Mouse (Mus musculus) liver, embryonic 11.5 days (tissue): ENCODE results near the gene Rhox6. TPM values are rescaled to one million over a fixed set of nuclear protein-coding genes. Genes with fewer than 3 reads are reported as not detected.
"Not testable (repeated sequence)": the region's sequence is repeated elsewhere in the genome, so short reads cannot be mapped to it uniquely, and the experiment has no call there.

Experiments
- ATAC-seq: fragments of 200-750 bp; cut with Nextera tagmentation; replicated peaks from 2 replicates; pipeline ENCODE4 v1.8.0; 2017; ENCODE audit warnings: moderate number of reproducible peaks, mild to moderate bottlenecking, moderate TSS enrichment, moderate library complexity; ENCODE audit not compliant: low FRiP score
- DNase-seq: peaks from one replicate; pipeline ENCODE4 v3.0.0-alpha.2; 2017; ENCODE audit warnings: low spot score
- H3K27ac ChIP-seq: fragments of 300-500 bp; sonication (generic); 2 replicates; pipeline ENCODE4 v1.5.1; 2014; ENCODE audit warnings: mild to moderate bottlenecking, low read depth, low read length, control low read depth
- H3K27me3 ChIP-seq: fragments of 300-500 bp; sonication (generic); replicated peaks from 2 replicates; pipeline ENCODE4 v1.6.1; 2014; ENCODE audit warnings: low read length, mixed read lengths; ENCODE audit not compliant: control insufficient read depth, insufficient read depth
- H3K36me3 ChIP-seq: fragments of 300-500 bp; sonication (generic); 2 replicates; pipeline ENCODE4 v1.6.1; 2014; ENCODE audit warnings: mild to moderate bottlenecking, low read length, moderate library complexity, mixed read lengths; ENCODE audit not compliant: control insufficient read depth, insufficient read depth
- H3K4me1 ChIP-seq: fragments of 300-500 bp; sonication (generic); replicated peaks from 2 replicates; pipeline ENCODE4 v1.6.1; 2014; ENCODE audit warnings: low read length, mixed read lengths; ENCODE audit not compliant: control insufficient read depth, insufficient read depth
- H3K4me2 ChIP-seq: fragments of 300-500 bp; sonication (generic); 2 replicates; pipeline ENCODE4 v1.6.1; 2014; ENCODE audit warnings: mild to moderate bottlenecking, control low read depth, moderate library complexity
- H3K4me3 ChIP-seq: fragments of 300-500 bp; sonication (generic); 2 replicates; pipeline ENCODE4 v1.5.1; 2014; ENCODE audit warnings: low read depth, low read length, control low read depth
- H3K9ac ChIP-seq: fragments of 300-500 bp; sonication (generic); 2 replicates; pipeline ENCODE4 v1.6.1; 2014; ENCODE audit warnings: low read depth, low read length, control low read depth
- H3K9me3 ChIP-seq: fragments of 300-500 bp; sonication (generic); 2 replicates; pipeline ENCODE4 v1.6.1; 2016; ENCODE audit warnings: low read length, inconsistent platforms, mixed read lengths; ENCODE audit not compliant: control insufficient read depth
- WGBS: fragments of 180-500 bp; shearing (Covaris S2); extraction: QIAGEN DNeasy Blood & Tissue Kit; methylation state at CpG from one replicate; pipeline ENCODE4 v1.1.7; 2014; 5-methylcytosine and 5-hydroxymethylcytosine counted together
- polyA plus RNA-seq: library from polyadenylated mRNA; unstranded; fragments of >200 nt; fragmentation: Nextera tagmentation; extraction: Ambion mirVana; gene quantifications from 2 replicates; pipeline ENCODE4 v1.2.1, GENCODE M21; 2014

Rhox6 gene
- polyA plus RNA-seq, result not detected in 2 replicates

- 70% methylated on average over 4 of the region's 12 CpGs for WGBS
- not testable (repeated sequence) for H3K4me2 ChIP-seq, H3K27ac ChIP-seq, H3K27me3 ChIP-seq, H3K4me1 ChIP-seq, H3K9ac ChIP-seq, H3K36me3 ChIP-seq, ATAC-seq, H3K4me3 ChIP-seq, H3K9me3 ChIP-seq, DNase-seq
Observed at GRCm38 (mm10) chrX:37826610-37827009, at the start of gene Rhox6. Gene Rhox6, plus strand, starts transcription at chrX:37826910.

- DNase-seq, result no peak
- Histone ChIP-seq H3K27me3 (no peaks in the 10 kb centered on the region), H3K27ac (no peak overlapping the region), H3K4me3 (no peak overlapping the region), H3K36me3 (no peaks in the 10 kb centered on the region), H3K4me2 (no peak overlapping the region), H3K9ac (no peak overlapping the region), H3K4me1 (no peaks in the 10 kb centered on the region), H3K9me3 (no peaks in the 10 kb centered on the region)
- whole genome bisulfite sequencing, result 77% methylated on average over 15 of the region's 15 CpGs
- ATAC-seq, result no peak
Observed at GRCm38 (mm10) chrX:37807286-37808080, 19.2 kb upstream of the Rhox6 start.

- Histone ChIP-seq H3K27ac (no peak overlapping the region), H3K36me3 (no peaks in the 10 kb centered on the region), H3K27me3 (no peaks in the 10 kb centered on the region), H3K4me1 (no peaks in the 10 kb centered on the region), H3K4me2 (no peak overlapping the region), H3K9ac (no peak overlapping the region), H3K9me3 (no peaks in the 10 kb centered on the region), H3K4me3 (no peak overlapping the region)
- no peak for DNase-seq
- no peak for ATAC-seq
- WGBS, result 73% methylated on average over 2 of the region's 2 CpGs
Observed at GRCm38 (mm10) chrX:37809396-37809795, 17.3 kb upstream of the Rhox6 start.

GRCm38 (mm10) chrX:37811179-37811578 lies 15.5 kb upstream of the Rhox6 start:
- Histone ChIP-seq H3K4me1 (no peaks in the 10 kb centered on the region), H3K9ac (no peak overlapping the region), H3K9me3 (no peaks in the 10 kb centered on the region), H3K27ac (no peak overlapping the region), H3K27me3 (no peaks in the 10 kb centered on the region), H3K4me3 (no peak overlapping the region), H3K36me3 (no peaks in the 10 kb centered on the region), H3K4me2 (no peak overlapping the region)
- ATAC-seq (no peak), DNase-seq (no peak)
- 30% methylated on average over 5 of the region's 5 CpGs for WGBS

GRCm38 (mm10) chrX:37815665-37816064 lies 11.0 kb upstream of the Rhox6 start:
- H3K27ac ChIP-seq, result no peak overlapping the region
- no peaks in the 10 kb centered on the region for H3K9me3 ChIP-seq
- no peak overlapping the region for H3K4me3 ChIP-seq
- no peaks in the 10 kb centered on the region for H3K36me3 ChIP-seq
- H3K4me1 ChIP-seq, result no peaks in the 10 kb centered on the region
- no peak overlapping the region for H3K4me2 ChIP-seq
- DNase-seq (no peak), ATAC-seq (no peak)
- no peak overlapping the region for H3K9ac ChIP-seq
- WGBS, result 75% methylated on average over 10 of the region's 10 CpGs
- no peaks in the 10 kb centered on the region for H3K27me3 ChIP-seq

GRCm38 (mm10) chrX:37831386-37831785 lies 4.7 kb downstream of the Rhox6 start, which contains the start of gene Rhox7a:
Gene Rhox7a, plus strand, starts transcription at chrX:37831686.
- H3K4me3 ChIP-seq, H3K27me3 ChIP-seq, H3K27ac ChIP-seq, H3K9ac ChIP-seq, H3K36me3 ChIP-seq, H3K4me1 ChIP-seq, DNase-seq, H3K4me2 ChIP-seq, H3K9me3 ChIP-seq, ATAC-seq: not testable (repeated sequence)
- WGBS, result 74% methylated on average over 7 of the region's 8 CpGs

GRCm38 (mm10) chrX:37871641-37872040 lies 44.9 kb downstream of the Rhox6 start:
- no peaks in the 10 kb centered on the region for H3K9me3 ChIP-seq
- H3K36me3 ChIP-seq, result no peaks in the 10 kb centered on the region
- H3K9ac ChIP-seq, result no peak overlapping the region
- no peak for DNase-seq
- no peak overlapping the region for H3K4me2 ChIP-seq
- no peak overlapping the region for H3K4me3 ChIP-seq
- H3K27ac ChIP-seq, result no peak overlapping the region
- H3K4me1 ChIP-seq, result no peaks in the 10 kb centered on the region
- H3K27me3 ChIP-seq, result no peaks in the 10 kb centered on the region
- ATAC-seq, result no peak
- 96% methylated on average over 2 of the region's 2 CpGs for WGBS

GRCm38 (mm10) chrX:37878844-37879243 lies 52.1 kb downstream of the Rhox6 start, which contains the start of gene Rhox8:
Gene Rhox8, minus strand, starts transcription at chrX:37878944.
- 73% methylated on average over 4 of the region's 4 CpGs for WGBS
- Histone ChIP-seq H3K4me1 (no peaks in the 10 kb centered on the region), H3K36me3 (no peaks in the 10 kb centered on the region), H3K27ac (no peak within 1 kb of the TSS), H3K27me3 (no peaks in the 10 kb centered on the region), H3K9ac (no peak within 1 kb of the TSS), H3K4me2 (no peak within 1 kb of the TSS), H3K4me3 (no peak within 1 kb of the TSS), H3K9me3 (no peaks in the 10 kb centered on the region)
- ATAC-seq, result no peak
- DNase-seq, result no peak
